Mouse (Mus musculus): ENCODE measurements around the gene Helz2. TPM values are rescaled to one million over a fixed set of nuclear protein-coding genes. Genes with fewer than 3 reads are reported as not detected.

Gene Helz2
- polyA plus RNA-seq, 1 experiment, result 29.3 TPM

- TF ChIP-seq CTCF (IDR thresholded peaks at IDR 0.05; ENCODE audit: control insufficient read depth, insufficient read depth, low read length) (no peak), POLR2A (IDR thresholded peaks at IDR 0.05; ENCODE audit: borderline replicate concordance, control insufficient read depth, low read depth, low read length) (peak; percentile 44; the same call in 1 of the 2 replicates)
- WGBS, result under 1% methylated on average over 25 of the region's 25 CpGs
- peak within 1 kb of the TSS; percentile 48; the same call in 1 of the 2 replicates for H3K27ac ChIP-seq (ENCODE audit: control insufficient read depth, insufficient read depth, low read depth, low read length, poor library complexity)
- peaks cover 2% of the 10 kb centered on the region for H3K4me1 ChIP-seq (ENCODE audit: control insufficient read depth, insufficient read depth, low read length)
- peak within 1 kb of the TSS; percentile 30 for H3K4me3 ChIP-seq (replicated peaks; ENCODE audit: control insufficient read depth, low read depth, low read length)
Observed at GRCm38 (mm10) chr2:181219538-181220216, 22.1 kb downstream of the Helz2 start, which contains the start of gene Fndc11. Gene Fndc11, plus strand, starts transcription at chr2:181220013.

GRCm38 (mm10) chr2:181218881-181219485 lies 22.8 kb downstream of the Helz2 start:
- TF ChIP-seq CTCF (IDR thresholded peaks at IDR 0.05; ENCODE audit: control insufficient read depth, insufficient read depth, low read length) (no peak), POLR2A (IDR thresholded peaks at IDR 0.05; ENCODE audit: borderline replicate concordance, control insufficient read depth, low read depth, low read length) (no peak)
- 18% methylated on average over 5 of the region's 5 CpGs for WGBS
- H3K27ac ChIP-seq (ENCODE audit: control insufficient read depth, insufficient read depth, low read depth, low read length, poor library complexity), result no peak overlapping the region
- peaks cover 2% of the 10 kb centered on the region for H3K4me1 ChIP-seq (ENCODE audit: control insufficient read depth, insufficient read depth, low read length)
- no peak overlapping the region for H3K4me3 ChIP-seq (replicated peaks; ENCODE audit: control insufficient read depth, low read depth, low read length)

GRCm38 (mm10) chr2:181216037-181216436 lies 25.8 kb downstream of the Helz2 start:
- H3K27ac ChIP-seq (ENCODE audit: control insufficient read depth, insufficient read depth, low read depth, low read length, poor library complexity), result no peak overlapping the region
- H3K4me3 ChIP-seq (replicated peaks; ENCODE audit: control insufficient read depth, low read depth, low read length), result no peak overlapping the region
- peaks cover 2% of the 10 kb centered on the region for H3K4me1 ChIP-seq (ENCODE audit: control insufficient read depth, insufficient read depth, low read length)
- 82% methylated on average over 6 of the region's 6 CpGs for WGBS
- TF ChIP-seq POLR2A (IDR thresholded peaks at IDR 0.05; ENCODE audit: borderline replicate concordance, control insufficient read depth, low read depth, low read length), result no peak

- TF ChIP-seq POLR2A (IDR thresholded peaks at IDR 0.05; ENCODE audit: borderline replicate concordance, control insufficient read depth, low read depth, low read length) (0 out of 2 replicates have a peak, but pooled peaks have one; percentile 13), CTCF (IDR thresholded peaks at IDR 0.05; ENCODE audit: control insufficient read depth, insufficient read depth, low read length) (no peak)
- Histone ChIP-seq H3K27ac (ENCODE audit: control insufficient read depth, insufficient read depth, low read depth, low read length, poor library complexity) (no peak within 1 kb of the TSS), H3K4me3 (replicated peaks; ENCODE audit: control insufficient read depth, low read depth, low read length) (peak within 1 kb of the TSS; percentile 29), H3K4me1 (ENCODE audit: control insufficient read depth, insufficient read depth, low read length) (no peaks in the 10 kb centered on the region)
- WGBS, result 3% methylated on average over 17 of the region's 17 CpGs
Observed at GRCm38 (mm10) chr2:181213021-181213445, 28.8 kb downstream of the Helz2 start, which contains the start of gene Srms. Gene Srms, minus strand, starts transcription at chr2:181213185.

- 3% methylated on average over 34 of the region's 34 CpGs for WGBS
- TF ChIP-seq POLR2A (IDR thresholded peaks at IDR 0.05; ENCODE audit: borderline replicate concordance, control insufficient read depth, low read depth, low read length) (peak; percentile 13; the same call in 1 of the 2 replicates), CTCF (IDR thresholded peaks at IDR 0.05; ENCODE audit: control insufficient read depth, insufficient read depth, low read length) (no peak)
- Histone ChIP-seq H3K4me1 (ENCODE audit: control insufficient read depth, insufficient read depth, low read length) (no peaks in the 10 kb centered on the region), H3K4me3 (replicated peaks; ENCODE audit: control insufficient read depth, low read depth, low read length) (peak overlapping the region; percentile 29), H3K27ac (ENCODE audit: control insufficient read depth, insufficient read depth, low read depth, low read length, poor library complexity) (no peak overlapping the region)
Observed at GRCm38 (mm10) chr2:181212389-181213020, 29.3 kb downstream of the Helz2 start.

GRCm38 (mm10) chr2:181206118-181206517 lies 35.7 kb downstream of the Helz2 start:
- Histone ChIP-seq H3K4me1 (ENCODE audit: control insufficient read depth, insufficient read depth, low read length) (peaks cover 2% of the 10 kb centered on the region), H3K4me3 (replicated peaks; ENCODE audit: control insufficient read depth, low read depth, low read length) (no peak overlapping the region), H3K27ac (ENCODE audit: control insufficient read depth, insufficient read depth, low read depth, low read length, poor library complexity) (peak overlapping the region; percentile 59)
- 71% methylated on average over 9 of the region's 9 CpGs for WGBS
- TF ChIP-seq POLR2A (IDR thresholded peaks at IDR 0.05; ENCODE audit: borderline replicate concordance, control insufficient read depth, low read depth, low read length), result 0 out of 2 replicates have a peak, but pooled peaks have one; percentile 20
- no peak for TF ChIP-seq CTCF (IDR thresholded peaks at IDR 0.05; ENCODE audit: control insufficient read depth, insufficient read depth, low read length)

- H3K27ac ChIP-seq (ENCODE audit: control insufficient read depth, insufficient read depth, low read depth, low read length, poor library complexity), result peak overlapping the region; percentile 59
- peaks cover 2% of the 10 kb centered on the region for H3K4me1 ChIP-seq (ENCODE audit: control insufficient read depth, insufficient read depth, low read length)
Observed at GRCm38 (mm10) chr2:181205678-181206077, 36.1 kb downstream of the Helz2 start.

GRCm38 (mm10) chr2:181202886-181203285 lies 38.9 kb downstream of the Helz2 start:
- Histone ChIP-seq H3K27ac (ENCODE audit: control insufficient read depth, insufficient read depth, low read depth, low read length, poor library complexity) (no peak overlapping the region), H3K4me1 (ENCODE audit: control insufficient read depth, insufficient read depth, low read length) (peaks cover 2% of the 10 kb centered on the region), H3K4me3 (replicated peaks; ENCODE audit: control insufficient read depth, low read depth, low read length) (no peak overlapping the region)
- 65% methylated on average over 6 of the region's 6 CpGs for WGBS
- no peak for TF ChIP-seq POLR2A (IDR thresholded peaks at IDR 0.05; ENCODE audit: borderline replicate concordance, control insufficient read depth, low read depth, low read length)
- TF ChIP-seq CTCF (IDR thresholded peaks at IDR 0.05; ENCODE audit: control insufficient read depth, insufficient read depth, low read length), result no peak

More at GRCm38 (mm10) chr2:181205678-181206077, 36.1 kb downstream of the Helz2 start:
- 77% methylated on average over 5 of the region's 5 CpGs for WGBS
- TF ChIP-seq POLR2A (IDR thresholded peaks at IDR 0.05; ENCODE audit: borderline replicate concordance, control insufficient read depth, low read depth, low read length) (no peak), CTCF (IDR thresholded peaks at IDR 0.05; ENCODE audit: control insufficient read depth, insufficient read depth, low read length) (no peak)
- H3K4me3 ChIP-seq (replicated peaks; ENCODE audit: control insufficient read depth, low read depth, low read length), result no peak overlapping the region

All from bone marrow, adult 2 months (tissue).